Mouse (Mus musculus) liver, embryonic 16.5 days (tissue): Measurements from ENCODE around the gene Clec1a. TPM values are rescaled to one million over a fixed set of nuclear protein-coding genes. Genes with fewer than 3 reads are reported as not detected.

Source experiments
- ATAC-seq: fragments of 200-750 bp; cut with Nextera tagmentation; 2 replicates; pipeline ENCODE4 v1.8.0; 2017; ENCODE audit warnings: low read depth, mild to moderate bottlenecking, moderate number of reproducible peaks, moderate library complexity
- H3K27ac ChIP-seq: fragments of 300-500 bp; sonication (generic); 2 replicates; pipeline ENCODE4 v1.5.1; 2014; ENCODE audit warnings: mild to moderate bottlenecking, low read length
- H3K27me3 ChIP-seq: fragments of 300-500 bp; sonication (generic); 2 replicates; pipeline ENCODE4 v1.6.1; 2014; ENCODE audit warnings: low read depth, low read length, mixed read lengths; ENCODE audit not compliant: control insufficient read depth, insufficient read depth
- H3K36me3 ChIP-seq: fragments of 300-500 bp; sonication (generic); 2 replicates; pipeline ENCODE4 v1.6.1; 2014; ENCODE audit warnings: mild to moderate bottlenecking; ENCODE audit not compliant: control insufficient read depth, insufficient read depth
- H3K4me1 ChIP-seq: fragments of 300-500 bp; sonication (generic); 2 replicates; pipeline ENCODE4 v1.6.1; 2014; ENCODE audit warnings: low read depth, low read length, mixed read lengths; ENCODE audit not compliant: control insufficient read depth
- H3K4me2 ChIP-seq: fragments of 300-500 bp; sonication (generic); 2 replicates; pipeline ENCODE4 v1.6.1; 2014; ENCODE audit warnings: low read depth, low read length, mixed read lengths
- H3K4me3 ChIP-seq: fragments of 300-500 bp; sonication (generic); 2 replicates; pipeline ENCODE4 v1.5.1; 2014; ENCODE audit warnings: low read depth, mild to moderate bottlenecking, low read length
- H3K9ac ChIP-seq: fragments of 300-500 bp; sonication (generic); 2 replicates; pipeline ENCODE4 v1.6.1; 2014; ENCODE audit warnings: low read depth, low read length
- H3K9me3 ChIP-seq: fragments of 300-500 bp; sonication (generic); replicated peaks from 2 replicates; pipeline ENCODE4 v1.6.1; 2016; ENCODE audit warnings: low read length; ENCODE audit not compliant: control insufficient read depth
- WGBS: fragments of 180-500 bp; shearing (Covaris S2); extraction: QIAGEN DNeasy Blood & Tissue Kit; methylation state at CpG from one replicate; pipeline ENCODE4 v1.1.7; 2014; ENCODE audit not compliant: insufficient replicate concordance; 5-methylcytosine and 5-hydroxymethylcytosine counted together
- polyA plus RNA-seq: library from polyadenylated mRNA; unstranded; fragments of >200 nt; fragmentation: Nextera tagmentation; extraction: Ambion mirVana; gene quantifications from 2 replicates; pipeline ENCODE4 v1.2.1, GENCODE M21; 2015

The Clec1a gene
- polyA plus RNA-seq, 1 experiment from 2014 or later = 0.21 TPM

DNA sequence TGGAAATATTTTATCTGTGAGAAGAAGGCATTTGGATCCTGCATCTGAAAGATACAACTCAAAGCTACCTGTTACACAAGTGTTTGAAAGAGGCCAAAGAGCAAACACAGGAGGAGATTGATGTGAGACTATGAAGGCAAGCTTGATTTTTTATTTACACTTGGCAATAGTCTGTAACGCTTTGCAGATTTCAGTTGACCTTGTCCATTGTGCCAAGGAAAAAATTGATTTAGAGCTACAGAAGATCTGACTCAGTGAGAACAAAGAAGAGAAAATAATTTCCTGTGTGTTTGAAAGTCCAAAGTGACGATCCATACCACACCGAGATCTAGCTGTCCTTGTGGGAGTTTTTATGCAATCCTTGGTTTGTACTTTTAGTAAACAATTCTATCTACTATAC lies 29.5 kb downstream of the Clec1a start:
- Histone ChIP-seq H3K4me3 (no peak overlapping the region), H3K4me1 (peaks cover 2% of the 10 kb centered on the region), H3K4me2 (no peak overlapping the region), H3K9ac (no peak overlapping the region), H3K9me3 (no peaks in the 10 kb centered on the region), H3K27ac (no peak overlapping the region), H3K27me3 (no peaks in the 10 kb centered on the region), H3K36me3 (no peaks in the 10 kb centered on the region)
- no peak for ATAC-seq
- 59% methylated on average over 3 of the region's 3 CpGs for WGBS

DNA sequence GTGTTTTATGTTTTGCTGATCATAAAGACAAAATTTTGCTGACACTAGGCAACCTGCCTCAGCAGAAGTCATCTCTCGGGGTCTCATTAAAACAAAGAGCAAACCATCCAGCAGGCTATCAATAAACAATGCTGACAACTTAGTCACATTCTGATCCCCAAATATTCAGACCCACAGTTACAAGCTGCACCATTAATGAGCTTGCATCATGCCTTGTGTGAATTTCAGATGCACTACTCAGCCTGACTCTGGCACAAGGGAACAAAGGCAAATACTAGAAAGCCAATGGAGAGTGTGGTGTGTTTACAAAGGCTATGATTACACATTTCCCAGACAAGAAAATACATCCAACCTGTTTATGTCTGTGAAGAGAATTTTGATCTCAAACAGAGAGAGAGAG lies 37.6 kb downstream of the Clec1a start:
- Histone ChIP-seq H3K4me2 (no peak overlapping the region), H3K27me3 (no peaks in the 10 kb centered on the region), H3K36me3 (no peaks in the 10 kb centered on the region), H3K4me3 (no peak overlapping the region), H3K9me3 (no peaks in the 10 kb centered on the region), H3K4me1 (no peaks in the 10 kb centered on the region), H3K27ac (no peak overlapping the region), H3K9ac (no peak overlapping the region)
- 42% methylated on average over 1 of the region's 1 CpGs for whole genome bisulfite sequencing
- no peak for ATAC-seq

DNA sequence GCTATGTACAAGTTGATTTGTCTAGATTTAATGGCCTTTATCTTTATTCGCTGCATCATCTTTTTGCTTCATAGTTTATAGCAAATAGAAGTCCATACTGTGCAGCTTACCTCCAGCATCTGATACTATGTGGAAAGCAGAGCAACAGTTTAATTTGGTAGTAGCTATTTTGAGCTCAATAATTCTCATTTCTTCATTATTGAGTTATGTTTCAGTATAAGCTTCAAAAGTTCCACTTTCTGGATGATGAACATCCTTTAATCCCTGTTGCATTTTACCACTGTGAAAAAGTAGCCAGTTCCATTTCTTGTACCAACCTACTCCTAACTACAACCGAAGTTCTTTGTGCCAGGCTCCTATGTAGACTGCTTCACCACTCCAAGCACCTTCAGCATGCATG lies 43.2 kb downstream of the Clec1a start, which contains the start of gene Clec9a:
TSS of gene Clec9a (plus strand) at position 301 of the 400 bp plus-strand sequence.
- 56% methylated on average over 2 of the region's 2 CpGs for WGBS
- Histone ChIP-seq H3K27ac (0 out of 2 replicates have a peak within 1 kb of the TSS, but pooled peaks have one; percentile 15), H3K9me3 (no peaks in the 10 kb centered on the region), H3K4me2 (no peak within 1 kb of the TSS), H3K4me3 (no peak within 1 kb of the TSS), H3K9ac (no peak within 1 kb of the TSS), H3K27me3 (no peaks in the 10 kb centered on the region), H3K4me1 (no peaks in the 10 kb centered on the region), H3K36me3 (no peaks in the 10 kb centered on the region)
- ATAC-seq = no peak

DNA sequence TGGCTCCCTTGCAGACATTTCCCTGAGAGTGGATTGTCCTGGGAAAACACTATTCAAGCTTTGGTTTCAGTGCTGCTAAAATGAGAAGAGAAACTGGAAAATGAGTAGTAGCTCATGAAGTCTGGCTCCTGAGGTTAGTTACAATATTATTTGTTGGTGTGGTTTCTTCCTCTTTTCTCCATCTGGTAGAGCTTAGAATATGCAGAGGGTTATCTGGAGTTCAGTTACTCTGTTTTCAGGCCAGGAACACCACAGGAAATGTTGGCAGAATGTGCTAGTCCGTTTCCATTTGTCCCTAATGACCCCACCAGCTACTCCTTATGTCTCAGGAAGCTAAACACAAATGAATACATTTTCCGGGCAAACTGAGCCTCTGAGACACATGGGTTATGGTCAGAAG lies 44.5 kb downstream of the Clec1a start:
- Histone ChIP-seq H3K9me3 (no peaks in the 10 kb centered on the region), H3K27me3 (no peaks in the 10 kb centered on the region), H3K4me3 (no peak overlapping the region), H3K9ac (no peak overlapping the region), H3K4me1 (no peaks in the 10 kb centered on the region), H3K36me3 (no peaks in the 10 kb centered on the region), H3K27ac (peak overlapping the region; percentile 56; the same call in 1 of the 2 replicates), H3K4me2 (no peak overlapping the region)
- WGBS = 12% methylated on average over 2 of the region's 2 CpGs
- ATAC-seq = peak; percentile 52

DNA sequence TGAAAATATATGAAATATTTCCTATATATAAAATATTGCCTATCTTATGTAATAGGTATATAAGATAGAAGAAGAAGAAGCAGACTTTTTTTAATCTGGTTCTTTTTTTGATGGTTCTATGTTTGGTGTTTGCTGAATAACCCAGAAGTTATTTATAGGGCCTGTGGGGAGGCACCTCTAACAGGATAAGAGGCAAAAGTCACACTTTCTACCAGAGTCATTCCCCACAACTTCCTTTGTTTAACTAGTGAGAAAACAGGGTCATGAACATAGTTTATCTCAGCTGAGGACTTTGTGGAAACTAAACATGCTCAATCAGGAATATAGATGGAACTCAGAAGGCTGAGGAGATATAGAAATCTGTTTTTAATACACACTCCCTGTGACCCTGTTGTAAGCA lies 45.8 kb downstream of the Clec1a start:
- Histone ChIP-seq H3K4me1 (no peaks in the 10 kb centered on the region), H3K27me3 (no peaks in the 10 kb centered on the region), H3K27ac (no peak overlapping the region), H3K4me3 (no peak overlapping the region), H3K9ac (no peak overlapping the region), H3K36me3 (no peaks in the 10 kb centered on the region), H3K9me3 (no peaks in the 10 kb centered on the region), H3K4me2 (no peak overlapping the region)
- peak; percentile 37; the same call in 1 of the 2 replicates for ATAC-seq

DNA sequence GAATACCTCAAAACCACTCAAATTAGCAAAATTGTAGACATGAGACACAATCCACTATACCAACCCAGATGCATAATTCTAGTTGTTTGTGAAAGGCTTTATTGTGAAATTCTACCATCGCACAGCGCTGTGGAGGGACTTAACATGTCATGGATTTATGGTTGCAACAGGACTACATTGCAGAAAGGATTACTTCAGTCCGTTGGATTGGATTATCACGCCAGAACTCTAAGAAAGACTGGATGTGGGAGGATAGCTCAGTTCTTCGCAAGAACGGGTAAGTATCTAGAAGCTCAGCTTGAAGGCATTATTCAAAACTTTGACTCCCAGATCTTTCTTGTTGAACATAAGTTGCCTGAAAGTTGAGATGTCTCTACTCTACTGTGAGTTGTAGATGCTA lies 48.4 kb downstream of the Clec1a start:
- Histone ChIP-seq H3K9ac (no peak overlapping the region), H3K36me3 (no peaks in the 10 kb centered on the region), H3K27ac (no peak overlapping the region), H3K9me3 (no peaks in the 10 kb centered on the region), H3K4me2 (no peak overlapping the region), H3K4me1 (no peaks in the 10 kb centered on the region), H3K27me3 (no peaks in the 10 kb centered on the region), H3K4me3 (no peak overlapping the region)
- no peak for ATAC-seq
- WGBS = 70% methylated on average over 6 of the region's 6 CpGs

DNA sequence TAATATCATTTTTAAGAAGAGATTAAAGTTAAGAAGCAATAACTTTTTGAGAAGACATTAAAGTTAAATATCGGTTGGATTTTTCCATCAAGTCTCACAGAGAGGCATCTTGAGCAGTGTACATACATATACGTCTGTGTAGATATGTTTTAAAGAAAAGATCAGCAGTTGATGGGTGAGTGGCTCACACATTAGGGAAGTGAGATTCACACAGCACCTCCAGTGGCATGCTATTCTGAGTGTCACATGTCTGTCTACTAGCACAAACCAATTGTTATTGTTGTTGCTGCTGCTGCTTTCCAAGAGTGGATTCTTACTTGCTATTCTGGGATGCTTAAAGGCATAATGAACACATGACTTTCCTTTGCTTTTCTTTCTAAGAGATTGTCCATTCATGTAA lies 49.4 kb downstream of the Clec1a start:
- ATAC-seq = no peak
- WGBS = 55% methylated on average over 2 of the region's 2 CpGs

DNA sequence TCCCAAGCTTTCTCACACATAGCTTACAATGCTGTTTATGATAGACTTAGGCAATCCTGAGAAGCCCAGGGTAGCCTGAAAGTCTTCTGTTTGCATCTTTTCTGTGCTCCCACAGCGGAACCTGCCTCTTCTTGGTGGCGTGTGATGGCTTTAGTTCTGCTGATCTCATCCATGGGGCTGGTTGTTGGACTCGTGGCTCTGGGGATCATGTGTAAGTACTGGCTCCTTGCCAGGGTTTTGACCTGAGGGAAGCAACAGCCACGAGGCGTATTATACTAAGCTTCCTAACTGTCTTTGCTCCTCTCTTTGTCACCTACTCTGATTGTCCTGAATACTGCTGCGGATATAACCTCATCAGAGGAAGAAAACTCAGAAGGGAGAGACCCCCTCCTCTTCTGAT lies 51.9 kb downstream of the Clec1a start:
- no peaks in the 10 kb centered on the region for H3K9me3 ChIP-seq
- no peaks in the 10 kb centered on the region for H3K27me3 ChIP-seq
- no peak overlapping the region for H3K4me3 ChIP-seq
- H3K4me1 ChIP-seq = no peaks in the 10 kb centered on the region
- no peaks in the 10 kb centered on the region for H3K36me3 ChIP-seq
- H3K27ac ChIP-seq = no peak overlapping the region
- WGBS = 36% methylated on average over 6 of the region's 6 CpGs
- ATAC-seq = peak; percentile 70
- no peak overlapping the region for H3K9ac ChIP-seq
- no peak overlapping the region for H3K4me2 ChIP-seq

More for the DNA sequence above, 49.4 kb downstream of the Clec1a start:
- H3K4me2 ChIP-seq = no peak overlapping the region
- H3K36me3 ChIP-seq = no peaks in the 10 kb centered on the region
- no peaks in the 10 kb centered on the region for H3K4me1 ChIP-seq
- no peak overlapping the region for H3K27ac ChIP-seq
- no peaks in the 10 kb centered on the region for H3K9me3 ChIP-seq
- H3K4me3 ChIP-seq = no peak overlapping the region
- no peaks in the 10 kb centered on the region for H3K27me3 ChIP-seq
- H3K9ac ChIP-seq = no peak overlapping the region

DNA sequence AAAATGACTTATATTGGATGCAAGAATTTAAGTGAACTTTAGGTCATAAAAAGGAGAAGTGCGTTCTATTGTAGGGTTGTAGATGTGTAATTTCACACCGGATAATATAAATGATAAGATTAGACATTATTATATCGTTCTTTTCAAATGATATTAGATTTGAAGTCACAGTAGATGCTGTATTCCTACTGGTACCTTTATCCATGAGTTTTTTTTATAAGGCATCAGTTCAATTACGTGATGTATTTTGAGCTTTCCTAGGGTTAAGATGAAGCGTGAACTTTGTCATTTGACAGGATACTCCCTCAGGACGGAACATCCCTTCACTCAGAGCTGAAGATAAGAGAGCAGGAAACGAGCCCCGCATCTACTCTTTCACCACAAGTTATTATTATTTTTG lies 54.8 kb downstream of the Clec1a start, which contains the start of gene Clec1b:
TSS of gene Clec1b (plus strand) at position 301 of the 400 bp plus-strand sequence.
- H3K27me3 ChIP-seq = no peaks in the 10 kb centered on the region
- no peaks in the 10 kb centered on the region for H3K9me3 ChIP-seq
- H3K4me2 ChIP-seq = no peak within 1 kb of the TSS
- 45% methylated on average over 8 of the region's 8 CpGs for WGBS
- no peak within 1 kb of the TSS for H3K9ac ChIP-seq
- no peak within 1 kb of the TSS for H3K4me3 ChIP-seq
- H3K4me1 ChIP-seq = no peaks in the 10 kb centered on the region
- peak within 1 kb of the TSS; percentile 37; the same call in 1 of the 2 replicates for H3K27ac ChIP-seq
- no peak for ATAC-seq
- H3K36me3 ChIP-seq = no peaks in the 10 kb centered on the region
